12 mouse cellular contexts compared by ENCODE assay signal in the genomic region with DNA sequence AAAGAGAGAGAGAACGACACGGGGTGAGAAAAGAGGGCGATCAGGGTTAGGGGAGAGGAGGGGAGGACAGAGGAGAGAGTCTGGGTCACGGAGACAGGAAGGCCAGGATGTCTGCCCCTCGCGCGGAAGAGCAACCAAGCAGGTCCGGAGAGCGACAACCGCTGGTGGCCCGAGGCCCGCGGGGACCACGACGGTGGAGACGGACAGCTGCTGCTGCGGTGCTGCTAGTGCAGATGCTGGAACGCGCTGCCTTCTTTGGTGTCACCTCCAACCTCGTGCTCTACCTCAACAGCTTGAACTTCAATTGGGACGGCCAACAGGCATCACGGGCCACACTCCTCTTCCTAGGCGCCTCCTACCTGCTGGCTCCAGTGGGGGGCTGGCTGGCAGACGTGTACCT. TPM values are rescaled to one million over a fixed set of nuclear protein-coding genes. Genes with fewer than 3 reads are reported as not detected.
A peak's percentile ranks its signal among the peaks of the same experiment; 100 is the strongest.
DNase-seq lines count a peak whose midpoint lies in the region; ATAC-seq and TF ChIP-seq lines count a peak whose summit lies in the region.
"Had no signal": no experiment of that assay in that cellular context is flagged by ENCODE, and none has a peak within 500 bp of the region (broad histone marks: within the 10 kb centered on the region; RNA-seq: fewer than 3 reads in every experiment).

No protein-coding gene starts in this region.

- ATAC-seq in hindbrain, embryonic 12.5 days (ENCODE audit: low FRiP score) = no peak
- ATAC-seq in hindbrain, postnatal 0 days = no peak
- no peak for ATAC-seq in liver, embryonic 12.5 days

- no peaks in the 10 kb centered on the region for H3K36me3 ChIP-seq in hindbrain, embryonic 12.5 days
- no peaks in the 10 kb centered on the region for H3K36me3 ChIP-seq in hindbrain, postnatal 0 days (ENCODE audit: insufficient read depth, low read length)
- H3K36me3 ChIP-seq in liver, embryonic 12.5 days = no peaks in the 10 kb centered on the region

- no peak for TF ChIP-seq CTCF in hindbrain, postnatal 0 days (IDR thresholded peaks at IDR 0.05; ENCODE audit: low read depth)
- TF ChIP-seq CTCF in bone marrow, adult 2 months (IDR thresholded peaks at IDR 0.05; ENCODE audit: control insufficient read depth, insufficient read depth, low read length) = no peak

- H3K4me2 ChIP-seq in hindbrain, embryonic 12.5 days (replicated peaks) = 0 out of 2 replicates have a peak overlapping the region, but pooled peaks have one; percentile 11
- no peak overlapping the region for H3K4me2 ChIP-seq in hindbrain, postnatal 0 days (ENCODE audit: low read depth, low read length)
- 0 out of 2 replicates have a peak overlapping the region, but pooled peaks have one; percentile 2 for H3K4me2 ChIP-seq in liver, embryonic 12.5 days
- H3K4me2 ChIP-seq: lung, embryonic 14.5 days had no signal

- no peak overlapping the region for H3K9ac ChIP-seq in hindbrain, embryonic 12.5 days
- no peak overlapping the region for H3K9ac ChIP-seq in hindbrain, postnatal 0 days (replicated peaks; ENCODE audit: low read length)
- H3K9ac ChIP-seq in liver, embryonic 12.5 days = no peak overlapping the region
- H3K9ac ChIP-seq: lung, embryonic 14.5 days had no signal

- no peak for DNase-seq in hindbrain, postnatal 0 days (ENCODE audit: low spot score)
- DNase-seq in A20 (ENCODE audit: low read depth, low spot score) = peak; percentile 79
- DNase-seq in urinary bladder, adult 18-20 months (ENCODE audit: low spot score in 2 of 2) = no peak
- no peak for DNase-seq in layer of hippocampus, postnatal 25 days (ENCODE audit: extremely low spot score in 1 of 2, low spot score in 1 of 2)
- no peak for DNase-seq in thymus, postnatal 25 days
- DNase-seq: adrenal gland, adult 8-10 months; cerebellum, adult 9-10 months had no signal

- H3K4me3 ChIP-seq in hindbrain, embryonic 12.5 days = no peak overlapping the region
- no peak overlapping the region for H3K4me3 ChIP-seq in hindbrain, postnatal 0 days (ENCODE audit: low read length)
- peak overlapping the region; percentile 56 for H3K4me3 ChIP-seq in bone marrow, adult 2 months (replicated peaks; ENCODE audit: control insufficient read depth, low read depth, low read length)
- H3K4me3 ChIP-seq in liver, embryonic 12.5 days = no peak overlapping the region

- no peaks in the 10 kb centered on the region for H3K9me3 ChIP-seq in hindbrain, embryonic 12.5 days (replicated peaks)
- H3K9me3 ChIP-seq in hindbrain, postnatal 0 days (ENCODE audit: low read length) = no peaks in the 10 kb centered on the region
- no peaks in the 10 kb centered on the region for H3K9me3 ChIP-seq in liver, embryonic 12.5 days (replicated peaks)

- H3K27me3 ChIP-seq in hindbrain, embryonic 12.5 days = peaks cover 12% of the 10 kb centered on the region; the same call in 1 of the 2 replicates
- H3K27me3 ChIP-seq in hindbrain, postnatal 0 days (ENCODE audit: insufficient read depth, low read length) = no peaks in the 10 kb centered on the region
- peaks cover 63% of the 10 kb centered on the region for H3K27me3 ChIP-seq in liver, embryonic 12.5 days (replicated peaks)

- H3K27ac ChIP-seq in hindbrain, embryonic 12.5 days = no peak overlapping the region
- H3K27ac ChIP-seq in hindbrain, postnatal 0 days = no peak overlapping the region
- peak overlapping the region; percentile 80 for H3K27ac ChIP-seq in bone marrow, adult 2 months (ENCODE audit: control insufficient read depth, insufficient read depth, low read depth, low read length, poor library complexity)
- H3K27ac ChIP-seq in liver, embryonic 12.5 days = no peak overlapping the region

- 53% methylated on average over 24 of the region's 24 CpGs for WGBS in hindbrain, embryonic 12.5 days
- 48% methylated on average over 24 of the region's 24 CpGs for WGBS in hindbrain, postnatal 0 days
- WGBS in bone marrow, adult 2 months = 30% methylated on average over 24 of the region's 24 CpGs
- 29% methylated on average over 24 of the region's 24 CpGs for WGBS in liver, embryonic 12.5 days (ENCODE audit: insufficient replicate concordance)

- TF ChIP-seq POLR2A in bone marrow, adult 2 months (IDR thresholded peaks at IDR 0.05; ENCODE audit: borderline replicate concordance, control insufficient read depth, low read depth, low read length) = peak; percentile 28; the same call in 1 of the 2 replicates

- H3K4me1 ChIP-seq in hindbrain, embryonic 12.5 days = peaks cover 10% of the 10 kb centered on the region
- H3K4me1 ChIP-seq in hindbrain, postnatal 0 days (ENCODE audit: insufficient read depth, low read length) = 0 out of 2 replicates have a peak, but pooled peaks cover 7% of the 10 kb centered on the region
- H3K4me1 ChIP-seq in bone marrow, adult 2 months (ENCODE audit: control insufficient read depth, insufficient read depth, low read length) = peaks cover 4% of the 10 kb centered on the region; the same call in 1 of the 2 replicates
- peaks cover 4% of the 10 kb centered on the region; the same call in 1 of the 2 replicates for H3K4me1 ChIP-seq in liver, embryonic 12.5 days

RNA-seq across cellular contexts. Expression of a gene that starts 3.4 kb away (rescaled TPM):
- polyA plus RNA-seq in hindbrain, embryonic 12.5 days (2016; fragmentation: Nextera tagmentation; extraction: Ambion mirVana) = 0.26 and 0.51 TPM in 2 replicates
- total RNA-seq in hindbrain, postnatal 0 days (2014; rRNA removed) = 1.5 and 1.9 TPM in 2 replicates
- 0.21 and 0.78 TPM in 2 replicates for polyA plus RNA-seq in hindbrain, postnatal 0 days (2015; fragmentation: Nextera tagmentation; extraction: Ambion mirVana)
- 9.5 and 19.7 TPM in 2 replicates for polyA plus RNA-seq in bone marrow, adult 2 months (2011; ENCODE audit: insufficient read depth, insufficient read length, low replicate concordance, missing spikeins)
- polyA plus RNA-seq in liver, embryonic 12.5 days (2016; fragmentation: Nextera tagmentation; extraction: Ambion mirVana) = 1.0 and 1.2 TPM in 2 replicates
- 1 to 10 TPM; 1.1 to 1.9 TPM for total RNA-seq in layer of hippocampus, postnatal 25 days (2021)

RNA-seq across cellular contexts. Expression of a gene that starts 13.1 kb away (rescaled TPM):
- polyA plus RNA-seq in hindbrain, embryonic 12.5 days (2016; fragmentation: Nextera tagmentation; extraction: Ambion mirVana) = not detected in 2 replicates
- not detected in 2 replicates for total RNA-seq in hindbrain, postnatal 0 days (2014; rRNA removed)
- 0.08 TPM in 1 of 2 replicates, not detected in the other for polyA plus RNA-seq in hindbrain, postnatal 0 days (2015; fragmentation: Nextera tagmentation; extraction: Ambion mirVana)
- 2.1 TPM in 2 replicates for polyA plus RNA-seq in bone marrow, adult 2 months (2011; ENCODE audit: insufficient read depth, insufficient read length, low replicate concordance, missing spikeins)
- not detected in 2 replicates for polyA plus RNA-seq in liver, embryonic 12.5 days (2016; fragmentation: Nextera tagmentation; extraction: Ambion mirVana)
- under 1 TPM; 0.25 to 0.49 TPM for total RNA-seq in layer of hippocampus, postnatal 25 days (2021)
- polyA plus RNA-seq: forebrain, embryonic 11.5 days had no signal

RNA-seq across cellular contexts. Expression of a gene that starts 26.8 kb away (rescaled TPM):
- 147 and 151 TPM in 2 replicates for polyA plus RNA-seq in hindbrain, embryonic 12.5 days (2016; fragmentation: Nextera tagmentation; extraction: Ambion mirVana)
- 358 and 359 TPM in 2 replicates for total RNA-seq in hindbrain, postnatal 0 days (2014; rRNA removed)
- 131 and 141 TPM in 2 replicates for polyA plus RNA-seq in hindbrain, postnatal 0 days (2015; fragmentation: Nextera tagmentation; extraction: Ambion mirVana)
- polyA plus RNA-seq in bone marrow, adult 2 months (2011; ENCODE audit: insufficient read depth, insufficient read length, low replicate concordance, missing spikeins) = 1.4 TPM in 1 of 2 replicates, not detected in the other
- polyA plus RNA-seq in liver, embryonic 12.5 days (2016; fragmentation: Nextera tagmentation; extraction: Ambion mirVana) = 10.6 TPM in 2 replicates
- 100 to 1,000 TPM; 198 to 220 TPM for total RNA-seq in layer of hippocampus, postnatal 25 days (2021)

RNA-seq across cellular contexts. Expression of a gene that starts 38.9 kb away (rescaled TPM):
- 46.0 and 46.2 TPM in 2 replicates for polyA plus RNA-seq in hindbrain, embryonic 12.5 days (2016; fragmentation: Nextera tagmentation; extraction: Ambion mirVana)
- 25.3 and 27.9 TPM in 2 replicates for total RNA-seq in hindbrain, postnatal 0 days (2014; rRNA removed)
- polyA plus RNA-seq in hindbrain, postnatal 0 days (2015; fragmentation: Nextera tagmentation; extraction: Ambion mirVana) = 35.1 and 37.4 TPM in 2 replicates
- 5.1 and 11.5 TPM in 2 replicates for polyA plus RNA-seq in bone marrow, adult 2 months (2011; ENCODE audit: insufficient read depth, insufficient read length, low replicate concordance, missing spikeins)
- polyA plus RNA-seq in liver, embryonic 12.5 days (2016; fragmentation: Nextera tagmentation; extraction: Ambion mirVana) = 28.2 and 28.5 TPM in 2 replicates
- 10 to 100 TPM; 47.6 to 59.2 TPM for total RNA-seq in layer of hippocampus, postnatal 25 days (2021)

RNA-seq across cellular contexts. Expression of a gene that starts 52.1 kb away (rescaled TPM):
- 37.3 and 37.7 TPM in 2 replicates for polyA plus RNA-seq in hindbrain, embryonic 12.5 days (2016; fragmentation: Nextera tagmentation; extraction: Ambion mirVana)
- 351 and 368 TPM in 2 replicates for total RNA-seq in hindbrain, postnatal 0 days (2014; rRNA removed)
- 37.5 and 40.3 TPM in 2 replicates for polyA plus RNA-seq in hindbrain, postnatal 0 days (2015; fragmentation: Nextera tagmentation; extraction: Ambion mirVana)
- polyA plus RNA-seq in bone marrow, adult 2 months (2011; ENCODE audit: insufficient read depth, insufficient read length, low replicate concordance, missing spikeins) = 24.2 and 58.3 TPM in 2 replicates
- 24.1 and 25.6 TPM in 2 replicates for polyA plus RNA-seq in liver, embryonic 12.5 days (2016; fragmentation: Nextera tagmentation; extraction: Ambion mirVana)
- total RNA-seq in layer of hippocampus, postnatal 25 days (2021) = 100 to 1,000 TPM; 189 to 212 TPM

Comparison
In these comparisons a context has a peak if more than half of its experiments do, and no peak if none do; other contexts are left out.
1. RNA of a gene that starts 26.8 kb away (polyA plus RNA-seq): 147 to 151 TPM in hindbrain, embryonic 12.5 days and 131 to 141 TPM in hindbrain, postnatal 0 days; 10.6 TPM in liver, embryonic 12.5 days and 1.4 TPM in bone marrow, adult 2 months; every median in the first group is over 10 times any median in the second.